Mouse (Mus musculus) liver, embryonic 13.5 days (tissue): ENCODE data around the gene Mto1. TPM values are rescaled to one million over a fixed set of nuclear protein-coding genes. Genes with fewer than 3 reads are reported as not detected.
A peak's percentile ranks its signal among the peaks of the same experiment; 100 is the strongest.

ENCODE experiments used
- ATAC-seq: fragments of 200-750 bp; cut with Nextera tagmentation; 2 replicates; pipeline ENCODE4 v1.8.0; 2017; ENCODE audit warnings: low read depth, mild to moderate bottlenecking, moderate number of reproducible peaks, moderate library complexity
- DNase-seq: peaks from one replicate; pipeline ENCODE4 v3.0.0; 2022
- H3K27ac ChIP-seq: fragments of 300-500 bp; sonication (generic); 2 replicates; pipeline ENCODE4 v1.5.1; 2015; ENCODE audit warnings: moderate library complexity, mild to moderate bottlenecking, inconsistent platforms
- H3K27me3 ChIP-seq: fragments of 300-500 bp; sonication (generic); 2 replicates; pipeline ENCODE4 v1.6.1; 2015; ENCODE audit warnings: mild to moderate bottlenecking, inconsistent platforms
- H3K36me3 ChIP-seq: fragments of 300-500 bp; sonication (generic); 2 replicates; pipeline ENCODE4 v1.6.1; 2015; ENCODE audit warnings: mild to moderate bottlenecking, inconsistent platforms
- H3K4me1 ChIP-seq: fragments of 300-500 bp; sonication (generic); replicated peaks from 2 replicates; pipeline ENCODE4 v1.6.1; 2015; ENCODE audit warnings: inconsistent platforms
- H3K4me2 ChIP-seq: fragments of 300-500 bp; sonication (generic); 2 replicates; pipeline ENCODE4 v1.6.1; 2015; ENCODE audit warnings: inconsistent platforms, mild to moderate bottlenecking, moderate library complexity
- H3K4me3 ChIP-seq: fragments of 300-500 bp; sonication (generic); replicated peaks from 2 replicates; pipeline ENCODE4 v1.5.1; 2015; ENCODE audit warnings: mild to moderate bottlenecking, inconsistent platforms
- H3K9ac ChIP-seq: fragments of 300-500 bp; sonication (generic); 2 replicates; pipeline ENCODE4 v1.6.1; 2015; ENCODE audit warnings: mild to moderate bottlenecking, inconsistent platforms
- H3K9me3 ChIP-seq: fragments of 300-500 bp; sonication (generic); replicated peaks from 2 replicates; pipeline ENCODE4 v1.6.1; 2016; ENCODE audit warnings: inconsistent platforms
- WGBS: fragments of 180-500 bp; shearing (Covaris S2); methylation state at CpG from one replicate; pipeline ENCODE4 v1.1.7; 2015; ENCODE audit not compliant: insufficient replicate concordance; 5-methylcytosine and 5-hydroxymethylcytosine counted together
- microRNA-seq: library from miRNA; unstranded; fragments of <30 nt; microRNA quantifications from one replicate; pipeline ENCODE4, GENCODE M21; 2016
- polyA plus RNA-seq: library from polyadenylated mRNA; unstranded; fragments of >200 nt; fragmentation: Nextera tagmentation; extraction: Ambion mirVana; gene quantifications from 2 replicates; pipeline ENCODE4 v1.2.1, GENCODE M21; 2015

The Mto1 gene
- polyA plus RNA-seq, 1 experiment from 2014 or later, result 23.4 TPM

- Histone ChIP-seq H3K27me3 (0 out of 2 replicates have a peak, but pooled peaks cover 3% of the 10 kb centered on the region), H3K9me3 (no peaks in the 10 kb centered on the region), H3K4me2 (peak overlapping the region; percentile 73), H3K36me3 (no peaks in the 10 kb centered on the region), H3K4me1 (peaks cover 37% of the 10 kb centered on the region), H3K4me3 (peak overlapping the region; percentile 50), H3K9ac (peak overlapping the region; percentile 54), H3K27ac (peak overlapping the region; percentile 71)
- peak; percentile 8; the same call in 1 of the 2 replicates for ATAC-seq
- DNase-seq, result peak; percentile 43
- 12% methylated on average over 14 of the region's 14 CpGs for WGBS
These were observed 73.7 kb downstream of the Mto1 start for GRCm38 (mm10) chr9:78521689-78522088.

Small RNA genes lying within 50 kb of the gene (microRNA-seq; reads per million reads assigned to microRNA genes)
- gene Gm26377, result not detected

Other genes starting within 250 kb of the Mto1 start
- 0.17 TPM in 1 of 2 replicates, not detected in the other for gene Gsta1, start 217.6 kb upstream of the Mto1 start, polyA plus RNA-seq
- not detected in 2 replicates for gene Gm3776, start 191.1 kb upstream of the Mto1 start, polyA plus RNA-seq
- not detected in 2 replicates for gene Gm10639, start 158.3 kb upstream of the Mto1 start, polyA plus RNA-seq
- gene Omt2a, start 133.4 kb upstream of the Mto1 start, polyA plus RNA-seq, result not detected in 2 replicates
- not detected in 2 replicates for gene Omt2b, start 120.6 kb upstream of the Mto1 start, polyA plus RNA-seq
- 0.23 TPM in 1 of 2 replicates, not detected in the other for gene Gsta2, start 92.4 kb upstream of the Mto1 start, polyA plus RNA-seq
- not detected in 2 replicates for gene Dppa5a, start 80.0 kb upstream of the Mto1 start, polyA plus RNA-seq
- gene Ooep, start 69.5 kb upstream of the Mto1 start, polyA plus RNA-seq, result 0.08 and 0.12 TPM in 2 replicates
- not detected in 2 replicates for gene Ddx43, start 52.4 kb upstream of the Mto1 start, polyA plus RNA-seq
- 1.0 TPM in 2 replicates for gene Cgas, start 5.0 kb upstream of the Mto1 start, polyA plus RNA-seq
- 0.33 and 0.64 TPM in 2 replicates for gene Gm17324, start 578 bp downstream of the Mto1 start, polyA plus RNA-seq
- gene Eef1a1, start 40.9 kb downstream of the Mto1 start, polyA plus RNA-seq, result 2,607 and 2,711 TPM in 2 replicates
- gene Slc17a5, start 139.8 kb downstream of the Mto1 start, polyA plus RNA-seq, result 4.5 and 5.6 TPM in 2 replicates
- 0.16 and 0.27 TPM in 2 replicates for gene Cd109, start 167.3 kb downstream of the Mto1 start, polyA plus RNA-seq